Mouse (Mus musculus) cerebellum, adult 11-12 months (tissue): ENCODE data around the gene Unc45b.
A peak's percentile ranks its signal among the peaks of the same experiment; 100 is the strongest.

Experiments
- DNase-seq: peaks from one replicate; pipeline ENCODE4 v3.0.0; 2022

Gene Unc45b

DNA sequence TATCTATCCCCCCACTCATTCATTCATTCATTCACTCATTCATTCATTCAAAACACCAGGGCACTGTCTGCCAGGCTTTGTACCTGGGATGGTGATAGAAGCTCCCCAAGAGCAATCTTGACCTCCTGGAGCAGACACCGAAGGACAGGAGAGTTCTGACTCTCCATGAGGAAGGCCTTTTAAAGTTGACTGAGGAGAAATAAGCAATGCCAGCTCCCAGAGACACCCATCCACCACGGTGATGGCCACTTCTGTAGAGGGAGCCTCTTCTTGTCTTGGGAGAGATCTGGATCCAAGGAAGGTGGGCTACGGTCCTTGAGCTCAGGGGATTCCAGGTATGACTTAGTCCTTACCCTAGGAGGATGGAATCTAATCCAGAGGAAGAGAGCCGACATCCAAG is at the start of gene Unc45b:
Unc45b (plus strand) TSS at position 301 of the 400 bp plus-strand sequence.
- DNase-seq, result no peak

DNA sequence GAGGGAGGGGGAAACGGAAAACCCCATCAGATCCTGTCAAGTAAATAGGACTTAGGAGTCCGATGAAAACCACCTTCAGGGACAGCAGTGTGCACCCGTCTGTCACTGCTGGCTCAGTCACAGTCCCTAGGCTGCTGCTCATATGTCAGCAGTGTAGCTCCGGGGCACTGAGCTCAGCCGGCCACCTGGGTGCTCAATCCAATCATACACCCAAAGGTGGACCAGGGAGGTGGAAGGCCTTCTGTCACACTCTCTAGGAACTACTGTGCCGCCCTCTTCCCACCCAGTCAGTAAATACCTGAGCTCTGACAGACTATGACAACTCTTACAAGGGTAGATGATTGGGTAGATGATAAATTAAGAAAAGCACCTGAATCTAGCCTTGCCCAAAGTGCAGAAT is 49.6 kb upstream of the Unc45b start:
- DNase-seq, result no peak

DNA sequence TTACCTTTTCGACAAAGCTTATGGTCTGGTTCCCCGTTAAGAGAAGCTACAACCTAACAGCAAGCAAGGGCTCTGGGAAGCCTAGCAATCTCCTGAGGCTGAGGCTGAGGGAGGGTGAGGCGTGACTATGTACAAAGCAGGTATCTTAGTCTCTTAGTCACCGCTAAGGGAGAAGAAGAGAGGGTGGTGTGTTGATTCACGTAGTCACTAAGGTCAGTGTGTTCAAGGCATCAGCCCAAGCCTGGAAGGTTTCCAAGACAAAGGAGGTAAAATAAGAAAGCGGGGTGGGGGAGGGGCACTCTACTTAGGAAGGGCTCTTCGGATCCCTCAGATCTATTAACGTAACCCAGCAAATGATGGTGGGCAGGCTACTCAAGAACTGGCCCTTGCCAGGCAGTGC is 48.8 kb upstream of the Unc45b start:
- DNase-seq, result no peak

DNA sequence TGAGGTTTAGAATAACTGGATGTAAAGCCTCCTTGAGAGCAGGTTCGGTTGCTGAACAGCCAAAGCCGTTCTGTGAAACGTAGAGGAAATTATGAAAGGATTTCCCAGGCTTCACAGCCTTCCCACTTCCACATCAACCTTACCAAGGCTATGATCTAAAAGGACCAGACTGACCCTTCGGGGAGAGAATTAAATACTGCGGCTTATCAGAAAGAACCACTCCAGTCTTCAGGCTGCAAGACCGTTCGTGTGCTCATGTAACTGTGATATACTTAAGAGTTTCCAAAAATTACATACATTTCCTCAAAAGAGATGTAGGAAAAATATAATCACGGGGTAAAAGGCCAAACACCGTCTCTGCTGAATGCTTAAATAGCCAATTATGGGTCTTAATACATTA is 47.7 kb upstream of the Unc45b start:
- no peak for DNase-seq

DNA sequence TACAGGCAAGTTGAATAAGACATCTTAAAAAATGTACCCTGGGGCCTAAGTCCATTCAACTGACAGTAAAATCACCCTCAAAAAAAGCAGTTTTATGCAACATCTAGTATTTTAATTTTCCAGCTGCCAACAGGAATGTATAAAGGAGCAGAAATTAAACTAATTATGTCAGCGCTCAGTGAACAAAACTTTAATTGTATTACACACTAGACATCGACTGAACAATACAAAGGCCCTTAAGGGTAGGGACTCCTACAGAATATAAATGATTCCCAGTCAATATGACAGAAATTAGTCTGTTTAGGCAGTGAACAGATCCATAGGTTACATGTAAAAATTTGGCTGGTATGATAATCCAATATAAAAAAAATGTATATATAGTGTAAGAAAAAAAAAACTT is 47.3 kb upstream of the Unc45b start:
- DNase-seq, result no peak

DNA sequence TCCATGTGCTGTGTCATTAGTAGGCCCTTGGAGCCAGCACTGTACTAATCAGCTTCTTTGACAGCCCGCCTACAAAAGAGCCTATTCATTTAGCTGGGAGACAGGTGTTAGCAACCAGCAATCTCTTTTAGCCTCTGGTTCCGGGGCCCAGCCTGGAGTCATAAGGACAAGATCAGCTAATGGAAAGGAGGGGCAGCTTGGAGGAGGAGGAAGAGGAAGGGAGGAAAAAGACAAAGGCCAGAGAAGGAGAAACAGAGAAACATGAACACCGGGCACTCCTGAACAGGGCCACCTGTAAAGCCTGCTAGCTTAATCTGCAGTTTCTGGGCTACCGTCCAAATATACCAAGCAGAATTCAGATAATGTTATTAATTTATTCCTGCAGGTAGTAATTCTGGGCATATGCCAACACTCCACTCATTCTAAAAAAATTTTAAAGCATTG is 46.8 kb upstream of the Unc45b start:
- no peak for DNase-seq

DNA sequence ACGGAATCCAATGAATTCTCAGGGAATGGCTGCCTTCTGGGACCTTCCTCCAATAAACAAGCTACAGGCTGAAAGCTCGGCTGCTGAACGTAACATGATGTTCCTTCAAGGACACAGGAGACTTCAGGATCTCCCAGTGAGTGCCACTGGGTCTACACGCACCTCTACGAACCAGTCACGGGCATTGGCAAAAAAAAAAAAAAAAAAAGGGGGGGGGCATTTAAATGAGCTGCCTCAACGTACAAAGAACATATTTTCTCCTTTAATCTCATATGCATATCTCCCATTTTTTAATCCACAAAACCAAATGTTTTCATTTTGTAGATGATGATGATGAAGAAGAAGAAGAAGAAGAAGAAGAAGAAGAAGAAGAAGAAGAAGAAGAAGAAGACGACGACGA is 44.4 kb upstream of the Unc45b start:
- no peak for DNase-seq

DNA sequence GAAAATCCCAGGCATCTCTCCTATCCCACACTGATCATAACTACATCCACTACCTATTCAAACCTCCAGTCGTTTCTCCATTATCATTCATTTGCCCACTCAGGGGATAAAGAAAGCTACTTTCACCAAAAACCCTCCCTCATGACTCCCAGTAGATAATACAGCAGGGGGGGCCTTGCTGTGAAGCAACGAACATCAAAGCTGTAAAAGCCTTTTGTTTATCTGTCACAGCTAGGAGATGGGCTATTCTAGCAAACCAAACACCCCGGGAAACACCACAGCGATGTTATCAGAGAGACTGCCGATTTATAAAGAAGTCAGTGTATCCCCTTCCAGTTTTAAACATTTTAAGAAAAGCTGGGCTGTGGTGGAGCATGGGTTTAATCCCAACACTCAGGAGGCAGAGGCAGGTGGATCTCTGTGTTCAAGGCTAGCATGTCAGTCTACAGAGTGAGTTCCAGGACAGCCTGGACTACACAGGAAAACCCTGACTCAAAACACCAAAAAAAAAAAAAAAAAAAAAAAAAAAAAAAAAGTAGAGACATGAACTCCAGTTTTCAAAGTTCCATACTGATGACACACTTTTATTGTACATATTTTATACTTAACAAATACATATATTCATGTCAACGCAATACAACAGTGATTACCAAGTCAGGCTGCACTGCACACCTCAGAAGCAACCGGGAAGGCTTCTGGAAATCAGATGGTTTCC is 43.3 kb upstream of the Unc45b start:
- no peak for DNase-seq

DNA sequence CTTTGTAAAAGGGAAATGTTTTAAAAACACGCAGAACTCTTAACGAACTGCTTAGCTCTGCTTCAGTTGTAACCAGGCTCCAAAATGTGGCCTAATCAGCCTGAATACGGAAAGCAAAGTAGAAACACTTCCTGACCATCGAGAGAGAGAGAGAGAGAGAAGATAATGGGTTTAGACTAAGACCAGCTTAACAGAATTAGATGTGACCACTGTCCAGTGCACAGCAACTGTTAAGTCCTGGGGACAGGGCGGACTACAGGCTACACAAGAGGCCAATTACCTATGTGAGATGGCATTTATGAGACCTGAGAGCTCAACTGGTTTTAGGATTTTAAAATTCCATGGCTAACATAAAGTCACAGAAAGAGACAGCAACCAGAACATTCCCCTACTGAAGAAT is 42.4 kb upstream of the Unc45b start:
- no peak for DNase-seq

DNA sequence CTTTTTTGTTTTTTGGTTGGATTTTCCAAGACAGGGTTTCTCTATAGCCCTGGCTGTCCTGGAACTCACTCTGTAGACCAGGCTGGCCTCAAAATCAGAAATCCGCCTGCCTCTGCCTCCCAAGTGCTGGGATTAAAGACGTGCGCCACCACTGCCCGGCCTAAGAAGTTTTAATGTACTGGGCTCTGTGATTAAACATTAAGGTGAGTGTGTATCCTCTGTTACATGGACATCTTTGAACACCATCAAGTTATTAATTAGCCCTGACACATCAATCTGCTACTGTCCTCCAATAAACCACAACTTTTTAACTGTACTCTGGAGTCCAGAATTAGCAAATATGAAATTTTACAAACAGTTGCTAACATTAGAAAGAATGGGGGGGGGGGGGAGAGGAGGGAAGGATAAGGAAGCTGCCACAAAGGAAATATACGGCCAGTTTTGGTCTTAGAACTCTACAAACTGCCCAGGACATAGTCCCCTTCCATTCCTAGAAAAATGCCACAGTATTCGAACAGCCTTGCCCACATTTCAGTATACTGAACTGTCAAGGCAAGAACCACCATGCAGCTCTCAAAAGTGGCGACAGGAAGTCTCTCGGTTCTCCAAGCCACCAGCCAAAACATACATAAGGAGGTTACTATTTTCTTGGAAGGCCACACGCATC is 40.7 kb upstream of the Unc45b start:
- DNase-seq, result no peak

DNA sequence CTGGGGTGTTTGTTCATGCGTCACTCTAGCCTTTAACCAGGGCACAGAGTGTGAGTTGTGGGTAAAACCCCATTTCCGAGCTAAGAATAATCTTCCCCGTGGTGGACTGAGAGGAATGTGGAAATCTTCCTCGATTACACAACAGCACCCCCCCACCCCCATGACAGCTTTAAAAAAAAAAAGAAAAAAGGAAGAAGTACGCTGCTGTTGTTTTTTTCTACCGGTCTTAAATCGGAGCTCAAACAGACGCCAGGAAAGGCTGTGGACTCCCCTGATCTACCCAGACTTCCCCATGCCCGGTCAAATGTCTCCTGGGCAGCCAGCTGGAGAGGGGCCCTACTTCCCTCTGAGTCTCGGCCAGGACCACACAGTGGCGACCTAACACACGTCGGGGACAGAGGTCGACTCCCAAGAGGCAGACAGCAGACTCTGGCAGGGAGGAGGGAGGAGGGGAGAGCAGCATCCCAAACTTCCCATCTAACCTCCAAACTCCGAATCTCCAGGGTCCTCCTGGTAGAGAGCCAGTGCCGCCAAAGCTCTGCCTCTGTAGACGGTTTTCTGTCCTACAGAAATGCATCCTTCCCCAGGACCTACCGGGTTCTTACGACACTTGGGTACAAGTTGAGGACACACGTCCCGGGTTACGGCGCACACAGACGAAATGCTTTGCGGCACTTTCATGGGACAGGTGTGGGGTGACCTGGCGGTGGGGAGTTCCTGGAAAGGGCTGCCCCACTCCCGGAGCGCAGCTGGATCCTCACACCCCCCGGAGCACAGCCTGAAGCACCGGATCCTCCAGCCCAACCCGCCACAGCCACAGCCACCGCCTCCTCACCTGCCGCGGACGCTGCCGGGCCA is 39.9 kb upstream of the Unc45b start:
- no peak for DNase-seq

DNA sequence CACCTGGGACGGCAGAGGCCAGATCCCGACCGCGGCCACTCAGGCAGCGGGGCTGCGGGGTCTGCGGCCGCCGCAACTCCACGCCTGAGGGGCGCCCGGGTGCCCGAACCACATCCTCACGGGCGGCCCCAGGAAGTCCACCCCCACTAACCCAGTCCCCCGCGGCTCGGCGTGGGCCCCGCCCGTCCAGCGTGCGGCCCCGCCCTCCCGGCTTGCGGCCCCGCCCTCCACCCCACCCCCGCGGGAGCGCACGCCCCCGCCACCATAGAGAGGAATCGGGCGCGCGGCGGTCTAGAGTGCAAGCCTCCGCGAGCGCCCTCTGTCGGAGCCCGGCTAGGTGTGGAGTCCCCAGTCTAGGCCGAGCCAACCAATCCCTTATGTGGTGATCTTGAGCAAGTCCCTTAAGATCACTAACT is 39.3 kb upstream of the Unc45b start, which contains the start of gene Rffl:
Rffl (minus strand) TSS at position 180 of the 416 bp plus-strand sequence.
- DNase-seq, result peak; percentile 88

DNA sequence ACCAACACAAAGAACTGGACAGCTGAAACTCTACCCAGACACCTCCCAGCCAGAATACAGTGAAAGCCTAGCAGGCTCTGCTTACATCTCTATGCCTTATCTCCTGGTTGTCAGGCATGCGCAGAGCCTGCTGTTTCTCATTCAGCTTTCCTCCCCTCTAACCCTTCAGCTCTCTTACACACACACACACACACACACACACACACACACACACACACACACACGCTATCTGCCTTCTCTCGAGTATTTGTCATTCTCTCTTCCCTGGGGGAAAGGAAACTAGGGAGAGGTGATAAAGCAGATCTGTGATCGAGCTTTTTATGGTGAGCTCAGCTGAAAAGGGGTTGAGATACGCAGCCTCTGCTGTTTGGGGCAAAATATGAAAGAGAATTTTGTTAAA is 35.4 kb upstream of the Unc45b start:
- no peak for DNase-seq

DNA sequence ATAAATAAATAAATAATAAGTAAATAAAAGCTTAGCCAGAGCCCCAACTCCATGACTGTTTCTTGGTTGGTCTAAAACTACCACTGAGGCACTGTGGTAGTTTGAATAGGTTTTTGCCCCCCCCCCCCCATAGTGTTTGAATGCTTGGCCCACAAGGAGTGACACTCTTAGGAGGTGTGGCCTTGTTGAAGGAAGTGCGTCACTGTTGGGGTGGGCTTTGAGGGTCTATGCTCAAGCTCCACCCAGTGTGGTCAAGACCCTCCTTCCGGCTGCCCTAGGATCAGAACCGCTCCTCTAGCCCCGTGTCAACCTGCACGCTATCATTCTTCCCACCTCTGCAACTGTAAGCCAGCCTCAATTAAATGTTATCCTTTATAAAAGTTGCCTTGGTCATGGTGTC is 34.7 kb upstream of the Unc45b start:
- DNase-seq, result no peak

DNA sequence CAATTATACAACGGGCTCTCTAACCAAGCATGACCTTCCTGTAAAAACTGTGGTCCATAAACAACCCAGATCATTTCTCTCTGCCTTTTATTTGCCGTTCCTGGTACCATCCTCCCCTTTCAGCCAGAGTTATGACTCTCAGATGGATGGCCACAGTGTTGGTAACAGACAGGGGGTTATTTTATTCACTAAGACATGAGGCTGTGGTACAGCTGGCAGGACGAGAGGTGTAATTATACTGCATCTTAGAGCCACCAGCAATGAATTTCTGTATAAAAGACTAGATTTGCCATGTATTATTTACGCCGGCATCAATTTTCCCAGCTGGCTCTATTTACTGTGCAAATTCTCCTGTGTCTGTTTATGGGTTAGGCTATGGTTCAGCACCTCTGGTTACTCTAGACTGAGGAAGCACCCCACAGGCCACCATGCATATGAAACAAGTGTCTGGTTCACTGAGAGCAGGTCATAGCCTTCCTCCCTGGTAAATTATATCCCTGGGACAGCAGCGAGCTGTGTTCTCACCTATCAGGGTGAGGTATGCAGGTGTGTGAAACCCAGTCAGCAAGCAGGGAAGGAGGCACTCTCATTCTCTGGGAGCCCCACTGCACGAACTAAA is 32.5 kb upstream of the Unc45b start:
- DNase-seq, result no peak

DNA sequence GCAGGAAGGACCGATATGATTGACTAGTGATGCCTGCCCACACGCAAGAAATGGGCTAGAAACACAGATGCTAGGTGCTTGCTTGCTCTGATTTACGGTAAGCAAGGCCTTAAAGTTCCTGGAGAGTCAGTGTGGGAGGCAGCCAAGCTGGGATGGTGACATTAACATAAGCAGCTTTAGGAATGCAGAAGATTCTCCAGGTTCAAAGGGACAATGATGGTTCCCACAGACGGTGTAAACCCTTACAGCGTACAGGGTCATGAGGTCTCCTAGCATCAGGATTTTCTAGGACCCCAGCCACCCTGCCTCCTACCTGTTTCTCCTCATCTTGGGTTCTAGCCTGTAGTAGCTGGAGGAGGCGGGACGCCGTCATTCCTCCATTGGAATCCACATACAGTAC is 27.2 kb upstream of the Unc45b start:
- DNase-seq, result no peak

DNA sequence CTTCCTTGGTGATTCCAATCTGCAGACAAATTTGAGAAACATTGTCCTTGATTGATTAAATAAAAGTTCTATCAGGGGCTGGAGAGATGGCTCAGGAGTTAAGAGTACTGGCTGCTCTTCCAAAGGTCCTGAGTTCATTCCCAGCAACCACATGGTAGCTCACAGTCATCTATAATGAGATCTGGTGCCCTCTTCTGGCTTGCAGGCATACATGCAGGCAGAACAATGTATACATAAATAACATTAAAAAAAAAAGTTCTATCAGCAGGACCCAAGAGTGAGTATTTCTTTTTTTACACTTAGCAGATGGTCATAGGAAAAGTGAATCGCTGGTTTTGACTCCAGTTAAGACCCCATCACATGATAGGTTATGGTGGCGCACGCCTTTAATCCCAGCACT is 23.8 kb upstream of the Unc45b start:
- no peak for DNase-seq

DNA sequence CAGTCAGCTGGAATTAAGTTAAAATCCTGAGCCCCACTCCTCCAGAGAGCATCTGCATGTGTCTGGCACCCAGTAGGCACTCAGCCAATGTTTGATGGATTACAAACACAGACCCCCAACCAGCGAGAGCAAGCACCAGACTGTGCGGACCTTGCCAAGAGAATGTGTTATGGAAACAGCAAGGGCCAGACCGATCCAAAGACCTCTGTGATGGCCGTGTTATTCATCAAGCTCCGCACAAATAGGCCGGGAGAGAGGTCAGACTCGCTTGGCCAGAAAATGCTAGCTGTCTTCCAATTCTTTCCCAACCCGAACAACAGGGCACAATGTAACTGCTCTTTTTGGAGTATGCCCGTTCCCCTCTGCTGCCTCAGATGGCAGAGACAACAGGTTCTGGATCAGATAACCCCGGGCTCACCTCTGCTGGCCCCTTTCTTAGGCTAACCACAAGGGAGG is 21.8 kb upstream of the Unc45b start:
- DNase-seq, result no peak

DNA sequence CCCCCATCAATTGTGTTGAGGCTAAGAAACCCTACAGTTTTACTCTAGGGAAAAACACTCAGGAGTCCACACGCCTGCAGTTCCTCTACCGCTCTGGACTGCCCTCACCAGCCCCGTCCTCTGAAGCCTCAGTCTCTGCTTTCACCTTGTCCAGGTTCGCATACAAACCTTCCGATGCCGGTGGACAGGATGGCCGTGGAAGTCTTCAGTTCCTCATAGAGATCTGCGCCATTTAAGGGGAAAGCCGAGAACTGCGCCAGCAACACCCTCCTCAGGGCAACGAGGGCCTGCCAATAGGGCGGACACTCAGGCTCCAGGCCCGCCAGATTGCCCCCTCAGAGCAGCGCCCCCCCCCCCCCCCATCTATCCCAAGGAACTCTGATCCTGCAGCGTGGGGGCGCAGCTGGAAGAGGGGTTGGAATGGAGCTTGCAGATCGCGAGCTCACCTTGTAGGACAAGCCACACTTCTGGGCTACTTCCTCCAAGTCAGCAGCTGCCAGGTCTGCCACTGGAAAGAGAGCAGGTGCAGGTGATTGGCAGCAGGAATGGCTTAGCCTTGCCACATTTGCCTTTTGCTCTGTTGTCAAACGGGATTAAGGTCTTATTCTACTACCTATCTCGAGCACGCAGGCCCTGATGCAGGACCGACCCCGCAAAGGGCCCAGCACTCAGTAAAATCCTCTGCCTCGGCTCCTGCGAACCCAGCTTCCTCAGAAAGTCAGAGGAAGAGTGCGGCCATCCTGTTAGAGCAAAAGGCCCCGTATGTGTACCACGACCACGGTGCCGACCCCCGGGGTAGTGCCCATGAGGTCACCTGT is 20.6 kb upstream of the Unc45b start:
- peak; percentile 32 for DNase-seq

DNA sequence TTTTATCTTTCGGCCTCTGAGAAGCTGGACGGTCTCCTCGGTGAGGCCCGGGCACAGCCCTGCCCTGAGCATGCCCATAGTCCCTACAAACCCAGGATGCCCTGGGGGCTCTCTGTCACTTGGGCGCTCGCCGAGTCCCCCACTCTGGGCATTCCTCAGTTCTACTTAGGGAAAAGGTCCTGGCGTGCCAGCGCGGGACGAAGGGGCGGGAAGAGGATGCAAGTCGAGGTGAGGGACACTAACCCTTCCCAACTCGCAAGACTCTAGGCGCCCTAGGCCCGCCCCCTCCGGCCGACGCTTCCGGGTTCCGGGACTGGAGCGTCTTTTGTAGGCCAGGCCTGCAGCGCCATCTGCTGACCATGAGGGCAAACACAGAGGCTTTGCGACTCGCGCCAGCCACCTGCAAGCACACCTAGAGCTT is 20.0 kb upstream of the Unc45b start, which contains the start of gene Rad51d:
Rad51d (minus strand) TSS at position 273 of the 421 bp plus-strand sequence.
- DNase-seq, result peak; percentile 93

DNA sequence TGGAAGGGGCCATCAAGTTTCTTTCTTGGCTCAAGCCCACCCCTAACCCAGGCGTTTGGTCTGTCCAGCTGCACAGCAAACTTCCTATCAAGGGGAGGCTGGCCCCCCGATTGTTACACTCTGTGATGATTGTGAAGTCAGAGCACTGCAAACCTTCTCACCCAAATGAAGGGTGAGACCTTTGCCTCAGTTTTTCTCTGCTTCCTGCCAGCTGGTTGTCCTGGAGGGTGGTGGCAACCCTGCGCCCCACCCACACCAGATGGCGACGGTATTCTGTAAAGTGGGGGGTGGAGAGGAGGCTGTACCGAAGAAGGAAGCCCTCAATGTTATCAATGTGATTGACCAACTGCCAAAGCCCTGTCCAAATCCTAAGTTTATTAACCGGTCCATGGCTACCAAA is 18.4 kb upstream of the Unc45b start, which contains the start of gene Fndc8:
Fndc8 (plus strand) TSS at position 189 of the 400 bp plus-strand sequence.
- DNase-seq, result no peak

DNA sequence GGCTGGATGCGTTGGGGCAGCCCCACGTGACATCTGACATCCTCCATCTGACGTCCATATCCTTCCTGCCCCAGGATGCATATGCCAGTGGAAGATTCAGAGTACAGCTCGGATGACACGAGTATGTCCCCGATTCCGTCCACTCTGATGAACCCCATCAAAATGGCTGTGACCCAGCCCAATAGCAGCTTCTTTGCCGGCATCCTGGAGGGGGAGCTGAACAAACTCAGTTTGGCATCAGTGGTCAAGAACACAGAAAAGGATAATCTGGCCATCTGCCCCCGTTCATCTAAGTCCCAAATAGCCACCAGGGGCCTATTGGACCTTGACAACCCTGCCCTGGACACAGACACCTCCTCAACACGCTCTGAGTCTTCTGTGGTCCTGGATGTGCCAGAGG is 12.9 kb upstream of the Unc45b start:
- DNase-seq, result no peak
